8 mouse cellular contexts compared by ENCODE assay signal in genomic region chr17:56716655-56717362, GRCm38 (mm10). TPM values are rescaled to one million over a fixed set of nuclear protein-coding genes. Genes with fewer than 3 reads are reported as not detected.
DNase-seq lines count a peak whose midpoint lies in the region; ATAC-seq lines count a peak whose summit lies in the region.

No protein-coding gene starts in this region.

- peak; percentile 99 for DNase-seq in ES-CJ7 (ENCODE audit: low read depth, low spot score)
- peak; percentile 95 for DNase-seq in cerebellum, adult 11 months
- DNase-seq in forebrain, embryonic 14.5 days (ENCODE audit: low spot score): peak; percentile 99
- peak; percentile 92 to 96 for DNase-seq in heart, postnatal 14 days
- DNase-seq in layer of hippocampus, adult 11-12 months (ENCODE audit: low spot score): peak; percentile 99
- DNase-seq in lung, adult 18-20 months: peak; percentile 98
- DNase-seq in testis, postnatal 14 days (ENCODE audit: low spot score): peak; percentile 97

- H3K9me3 ChIP-seq in forebrain, embryonic 14.5 days (replicated peaks; ENCODE audit: control insufficient read depth, low read length): no peaks in the 10 kb centered on the region
- no peaks in the 10 kb centered on the region for H3K9me3 ChIP-seq in neural tube, embryonic 15.5 days (replicated peaks)

- intact Hi-C loops in heart, postnatal 14 days (cut with DNase I): no loop called here

- H3K9ac ChIP-seq in forebrain, embryonic 14.5 days (ENCODE audit: low read length): peak overlapping the region; percentile 95
- H3K9ac ChIP-seq in neural tube, embryonic 15.5 days (replicated peaks): peak overlapping the region; percentile 80

- H3K4me2 ChIP-seq in forebrain, embryonic 14.5 days (ENCODE audit: low read length): peak overlapping the region; percentile 83
- peak overlapping the region; percentile 75 for H3K4me2 ChIP-seq in neural tube, embryonic 15.5 days

- peak overlapping the region; percentile 81 for H3K4me3 ChIP-seq in forebrain, embryonic 14.5 days (ENCODE audit: low read depth, low read length)
- H3K4me3 ChIP-seq in neural tube, embryonic 15.5 days (replicated peaks): peak overlapping the region; percentile 65

- under 1% methylated on average over 54 of the region's 55 CpGs for WGBS in forebrain, embryonic 14.5 days
- WGBS in neural tube, embryonic 15.5 days: under 1% methylated on average over 54 of the region's 55 CpGs

- no peaks in the 10 kb centered on the region for H3K27me3 ChIP-seq in forebrain, embryonic 14.5 days (replicated peaks; ENCODE audit: control insufficient read depth, insufficient read depth, low read length)
- no peaks in the 10 kb centered on the region for H3K27me3 ChIP-seq in neural tube, embryonic 15.5 days (replicated peaks)

- H3K27ac ChIP-seq in forebrain, embryonic 14.5 days (ENCODE audit: low read depth, low read length): peak overlapping the region; percentile 84
- H3K27ac ChIP-seq in neural tube, embryonic 15.5 days (replicated peaks): peak overlapping the region; percentile 89

- H3K36me3 ChIP-seq in forebrain, embryonic 14.5 days (ENCODE audit: control insufficient read depth, insufficient read depth, low read length): peaks cover 20% of the 10 kb centered on the region
- H3K36me3 ChIP-seq in neural tube, embryonic 15.5 days: peaks cover 30% of the 10 kb centered on the region

- peaks cover 11% of the 10 kb centered on the region for H3K4me1 ChIP-seq in forebrain, embryonic 14.5 days (ENCODE audit: control insufficient read depth, insufficient read depth, low read length)
- peaks cover 39% of the 10 kb centered on the region for H3K4me1 ChIP-seq in neural tube, embryonic 15.5 days

- ATAC-seq in forebrain, embryonic 14.5 days: peak; percentile 93
- peak; percentile 93 for ATAC-seq in neural tube, embryonic 15.5 days (ENCODE audit: low FRiP score)

RNA-seq across cellular contexts. Expression of gene Ndufa11, which starts 0.8 kb away (rescaled TPM):
- polyA plus RNA-seq in forebrain, embryonic 14.5 days (2014; fragmentation: Nextera tagmentation; extraction: Ambion mirVana): 490 and 613 TPM in 2 replicates
- total RNA-seq in heart, postnatal 14 days (2021): 100 to 1,000 TPM; 796 to 811 TPM
- polyA plus RNA-seq in neural tube, embryonic 15.5 days (2015; fragmentation: Nextera tagmentation; extraction: Ambion mirVana): 639 and 709 TPM in 2 replicates

RNA-seq across cellular contexts. Expression of gene Vmac, which starts 1.0 kb away (rescaled TPM):
- 18.6 and 24.6 TPM in 2 replicates for polyA plus RNA-seq in forebrain, embryonic 14.5 days (2014; fragmentation: Nextera tagmentation; extraction: Ambion mirVana)
- 1 to 10 TPM; 5.3 to 7.6 TPM for total RNA-seq in heart, postnatal 14 days (2021)
- 13.8 and 18.1 TPM in 2 replicates for polyA plus RNA-seq in neural tube, embryonic 15.5 days (2015; fragmentation: Nextera tagmentation; extraction: Ambion mirVana)

RNA-seq across cellular contexts. Expression of gene Nrtn, which starts 40.5 kb away (rescaled TPM):
- polyA plus RNA-seq in forebrain, embryonic 14.5 days (2014; fragmentation: Nextera tagmentation; extraction: Ambion mirVana): 0.94 and 1.7 TPM in 2 replicates
- 10 to 100 TPM; 19.7 to 20.0 TPM for total RNA-seq in heart, postnatal 14 days (2021)
- polyA plus RNA-seq in neural tube, embryonic 15.5 days (2015; fragmentation: Nextera tagmentation; extraction: Ambion mirVana): 2.7 and 5.3 TPM in 2 replicates

RNA-seq across cellular contexts. Expression of gene Ranbp3, which starts 43.7 kb away (rescaled TPM):
- 116 and 120 TPM in 2 replicates for polyA plus RNA-seq in forebrain, embryonic 14.5 days (2014; fragmentation: Nextera tagmentation; extraction: Ambion mirVana)
- total RNA-seq in heart, postnatal 14 days (2021): 10 to 100 TPM; 41.8 to 44.7 TPM
- 94.2 and 95.4 TPM in 2 replicates for polyA plus RNA-seq in neural tube, embryonic 15.5 days (2015; fragmentation: Nextera tagmentation; extraction: Ambion mirVana)

RNA-seq across cellular contexts. Expression of gene Dus3l, which starts 47.7 kb away (rescaled TPM):
- polyA plus RNA-seq in forebrain, embryonic 14.5 days (2014; fragmentation: Nextera tagmentation; extraction: Ambion mirVana): 48.2 and 57.3 TPM in 2 replicates
- total RNA-seq in heart, postnatal 14 days (2021): 10 to 100 TPM; 19.6 to 21.6 TPM
- 86.4 and 97.6 TPM in 2 replicates for polyA plus RNA-seq in neural tube, embryonic 15.5 days (2015; fragmentation: Nextera tagmentation; extraction: Ambion mirVana)

Comparison
In these comparisons a context has a peak if more than half of its experiments do, and no peak if none do; other contexts are left out.
1. Peak in every context shown above with its lines: DNase-seq, ATAC-seq, H3K4me3 ChIP-seq and H3K27ac ChIP-seq.